Mouse (Mus musculus) lung, postnatal 25 days (tissue): ENCODE results near the gene Zmynd8.

Experiments
- DNase-seq: peaks from one replicate; pipeline ENCODE4 v3.0.0; 2022; ENCODE audit warnings: low spot score

Gene Zmynd8

GRCm38 (mm10) chr2:165898202-165899194 is at the start of gene Zmynd8:
TSS of gene Zmynd8 (minus strand) at chr2:165899016.
- DNase-seq = no peak

- no peak for DNase-seq
Measured at GRCm38 (mm10) chr2:165948007-165948406, 49.2 kb upstream of the Zmynd8 start.

GRCm38 (mm10) chr2:165946046-165946564 is 47.3 kb upstream of the Zmynd8 start:
- no peak for DNase-seq

GRCm38 (mm10) chr2:165944576-165945351 is 45.9 kb upstream of the Zmynd8 start:
- DNase-seq = no peak

- DNase-seq = no peak
Measured at GRCm38 (mm10) chr2:165943113-165943512, 44.3 kb upstream of the Zmynd8 start.

- peak; percentile 83 for DNase-seq
Measured at GRCm38 (mm10) chr2:165936106-165936505, 37.3 kb upstream of the Zmynd8 start.

GRCm38 (mm10) chr2:165927705-165928104 is 28.9 kb upstream of the Zmynd8 start:
- no peak for DNase-seq

- DNase-seq = no peak
Measured at GRCm38 (mm10) chr2:165926191-165926590, 27.4 kb upstream of the Zmynd8 start.

GRCm38 (mm10) chr2:165925144-165925543 is 26.3 kb upstream of the Zmynd8 start:
- no peak for DNase-seq

GRCm38 (mm10) chr2:165924695-165925094 is 25.9 kb upstream of the Zmynd8 start:
- DNase-seq = no peak

GRCm38 (mm10) chr2:165923715-165924114 is 24.9 kb upstream of the Zmynd8 start:
- DNase-seq = no peak

GRCm38 (mm10) chr2:165922994-165923393 is 24.2 kb upstream of the Zmynd8 start:
- DNase-seq = no peak

- DNase-seq = peak; percentile 71
Measured at GRCm38 (mm10) chr2:165922047-165922728, 23.4 kb upstream of the Zmynd8 start.

- peak; percentile 96 for DNase-seq
Measured at GRCm38 (mm10) chr2:165914298-165914697, 15.5 kb upstream of the Zmynd8 start.

GRCm38 (mm10) chr2:165913073-165913472 is 14.3 kb upstream of the Zmynd8 start:
- no peak for DNase-seq

- DNase-seq = peak; percentile 74
Measured at GRCm38 (mm10) chr2:165909731-165910130, 10.9 kb upstream of the Zmynd8 start.

GRCm38 (mm10) chr2:165907199-165907598 is 8.4 kb upstream of the Zmynd8 start:
- DNase-seq = no peak

GRCm38 (mm10) chr2:165906332-165906945 is 7.6 kb upstream of the Zmynd8 start:
- no peak for DNase-seq

- no peak for DNase-seq
Measured at GRCm38 (mm10) chr2:165901127-165901384, 2.2 kb upstream of the Zmynd8 start.

- no peak for DNase-seq
Measured at GRCm38 (mm10) chr2:165900351-165901126, 1.7 kb upstream of the Zmynd8 start.

- DNase-seq = no peak
Measured at GRCm38 (mm10) chr2:165899923-165900322, 1.1 kb upstream of the Zmynd8 start.
